Mouse (Mus musculus) heart, adult 2 months (tissue): Measurements from ENCODE around the gene Olfr589. TPM values are rescaled to one million over a fixed set of nuclear protein-coding genes. Genes with fewer than 3 reads are reported as not detected.
A peak's percentile ranks its signal among the peaks of the same experiment; 100 is the strongest.

Experiments used
- DNase-seq, 2 experiments: peaks; one replicate each; pipeline ENCODE4 v3.0.0; 2021
- H3K27ac ChIP-seq: fragments of 200-600 bp; 2 replicates; pipeline ENCODE4 v1.8.1; 2022
- H3K27me3 ChIP-seq: fragments of 200-500 bp; 2 replicates; pipeline ENCODE4 v1.6.1; 2012; ENCODE audit warnings: mild to moderate bottlenecking, low read length, inconsistent platforms, mixed read lengths; ENCODE audit not compliant: control insufficient read depth, insufficient read depth
- H3K36me3 ChIP-seq: fragments of 200-500 bp; 2 replicates; pipeline ENCODE4 v1.6.1; 2012; ENCODE audit warnings: low read length, inconsistent platforms; ENCODE audit not compliant: control insufficient read depth, insufficient read depth
- H3K4me1 ChIP-seq: fragments of 200-500 bp; 2 replicates; pipeline ENCODE4 v1.6.1; 2011; ENCODE audit warnings: low read length; ENCODE audit not compliant: control insufficient read depth, insufficient read depth
- H3K4me3 ChIP-seq: fragments of 200-600 bp; 2 replicates; pipeline ENCODE4 v1.8.1; 2022
- H3K79me2 ChIP-seq: fragments of 200-500 bp; replicated peaks from 2 replicates; pipeline ENCODE4 v1.6.1; 2012; ENCODE audit warnings: mild to moderate bottlenecking, inconsistent platforms, low read length, moderate library complexity, mixed read lengths; ENCODE audit not compliant: control insufficient read depth, insufficient read depth
- H3K9ac ChIP-seq: fragments of 200-500 bp; 2 replicates; pipeline ENCODE4 v1.6.1; 2012; ENCODE audit warnings: low read depth, mild to moderate bottlenecking, control low read depth, inconsistent platforms, low read length, mixed read lengths
- CTCF ChIP-seq: fragments of 200-600 bp; IDR thresholded peaks from 2 replicates; pipeline ENCODE4 v1.8.1; 2022; ENCODE audit warnings: antibody characterized with exemption, mild to moderate bottlenecking, moderate library complexity
- EP300 ChIP-seq: fragments of 200-500 bp; IDR thresholded peaks from 2 replicates; pipeline ENCODE4 v1.6.1; 2011; ENCODE audit warnings: low read depth, low read length, control low read depth; ENCODE audit not compliant: insufficient read depth
- POLR2A ChIP-seq: fragments of 200-500 bp; IDR thresholded peaks from 2 replicates; pipeline ENCODE4 v1.6.1; 2011; ENCODE audit warnings: mild to moderate bottlenecking, low read depth, low read length, control low read depth; ENCODE audit not compliant: insufficient read depth
- WGBS: fragments of 180-500 bp; shearing (Covaris S2); methylation state at CpG from one replicate; pipeline ENCODE4 v1.1.7; 2018; 5-methylcytosine and 5-hydroxymethylcytosine counted together
- intact Hi-C: fragments of 180-260 bp; cut with DNase I; formaldehyde crosslinking; loops from one replicate; pipeline ENCODE4 v1.15.1; 2025
- polyA plus RNA-seq: library from polyadenylated mRNA; depleted of rRNA; stranded (reverse); fragments of >200 nt; gene quantifications from 2 replicates; pipeline ENCODE4 v1.2.3, GENCODE M21; 2012; rRNA removed
- total RNA-seq, 2 experiments: library from RNA; stranded (reverse); gene quantifications; 2 replicates each; pipeline ENCODE4 v1.2.3; 2021

Gene Olfr589
- total and polyA plus RNA-seq, 3 experiments = not detected

DNA sequence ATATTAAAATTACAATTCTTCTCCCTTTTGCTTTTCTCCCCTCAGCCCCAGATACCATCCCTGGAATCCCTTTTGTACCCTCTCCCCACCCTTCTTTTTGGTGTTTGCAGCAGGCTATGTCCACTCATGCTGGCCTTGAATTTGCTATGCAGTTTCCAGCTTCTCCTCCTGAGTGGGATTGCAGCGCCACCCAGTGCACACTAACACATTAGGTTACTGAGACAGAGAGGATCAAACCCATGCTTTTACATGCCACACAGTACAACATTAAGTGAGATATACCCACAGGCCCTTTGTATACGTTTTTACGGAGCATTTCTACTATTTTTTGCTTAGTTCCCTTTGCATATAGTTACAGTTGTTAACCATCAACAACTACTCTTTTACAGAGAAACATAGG lies 36.8 kb downstream of the Olfr589 start:
- Histone ChIP-seq H3K27ac (no peak overlapping the region), H3K27me3 (no peaks in the 10 kb centered on the region), H3K79me2 (no peaks in the 10 kb centered on the region), H3K36me3 (no peaks in the 10 kb centered on the region), H3K4me1 (no peaks in the 10 kb centered on the region), H3K9ac (no peak overlapping the region), H3K4me3 (no peak overlapping the region)
- WGBS = 45% methylated on average over 3 of the region's 3 CpGs
- TF ChIP-seq CTCF (0 out of 2 replicates have a peak, but pooled peaks have one; percentile 7), POLR2A (no peak), EP300 (no peak)
- DNase-seq = no peak
- intact Hi-C loops = no loop called here

Other genes with a start within 250 kb of the Olfr589 start
- gene Olfr571, start 238.8 kb downstream of the Olfr589 start, total RNA-seq = not detected
- gene Olfr571, start 238.8 kb downstream of the Olfr589 start, polyA plus RNA-seq = not detected in 2 replicates
- gene Olfr572, start 231.9 kb downstream of the Olfr589 start, total RNA-seq = not detected
- gene Olfr572, start 231.9 kb downstream of the Olfr589 start, polyA plus RNA-seq = not detected in 2 replicates
- gene Olfr573-ps1, start 213.8 kb downstream of the Olfr589 start, total RNA-seq = not detected
- gene Olfr573-ps1, start 213.8 kb downstream of the Olfr589 start, polyA plus RNA-seq = not detected in 2 replicates
- not detected for gene Olfr574, start 207.9 kb downstream of the Olfr589 start, total RNA-seq
- not detected in 2 replicates for gene Olfr574, start 207.9 kb downstream of the Olfr589 start, polyA plus RNA-seq
- gene Olfr575, start 197.6 kb downstream of the Olfr589 start, total RNA-seq = not detected
- not detected in 2 replicates for gene Olfr575, start 197.6 kb downstream of the Olfr589 start, polyA plus RNA-seq
- gene Olfr576, start 193.7 kb downstream of the Olfr589 start, total RNA-seq = not detected
- gene Olfr576, start 193.7 kb downstream of the Olfr589 start, polyA plus RNA-seq = not detected in 2 replicates
- gene Olfr577, start 180.4 kb downstream of the Olfr589 start, total RNA-seq = not detected
- gene Olfr577, start 180.4 kb downstream of the Olfr589 start, polyA plus RNA-seq = not detected in 2 replicates
- not detected for gene Olfr578, start 167.0 kb downstream of the Olfr589 start, total RNA-seq
- not detected in 2 replicates for gene Olfr578, start 167.0 kb downstream of the Olfr589 start, polyA plus RNA-seq
- not detected for gene Olfr582, start 118.3 kb downstream of the Olfr589 start, total RNA-seq
- gene Olfr582, start 118.3 kb downstream of the Olfr589 start, polyA plus RNA-seq = not detected in 2 replicates
- gene Olfr583, start 105.1 kb downstream of the Olfr589 start, total RNA-seq = not detected
- gene Olfr583, start 105.1 kb downstream of the Olfr589 start, polyA plus RNA-seq = not detected in 2 replicates
- gene Olfr584, start 74.5 kb downstream of the Olfr589 start, total RNA-seq = not detected
- not detected in 2 replicates for gene Olfr584, start 74.5 kb downstream of the Olfr589 start, polyA plus RNA-seq
- not detected for gene Olfr585, start 58.6 kb downstream of the Olfr589 start, total RNA-seq
- gene Olfr585, start 58.6 kb downstream of the Olfr589 start, polyA plus RNA-seq = not detected in 2 replicates
- not detected for gene Olfr586, start 30.7 kb downstream of the Olfr589 start, total RNA-seq
- gene Olfr586, start 30.7 kb downstream of the Olfr589 start, polyA plus RNA-seq = not detected in 2 replicates
- gene Olfr588-ps1, start 15.5 kb downstream of the Olfr589 start, total RNA-seq = not detected
- not detected in 2 replicates for gene Olfr588-ps1, start 15.5 kb downstream of the Olfr589 start, polyA plus RNA-seq
- not detected for gene Olfr591, start 22.0 kb upstream of the Olfr589 start, total RNA-seq
- gene Olfr591, start 22.0 kb upstream of the Olfr589 start, polyA plus RNA-seq = not detected in 2 replicates
- gene Olfr592, start 28.4 kb upstream of the Olfr589 start, total RNA-seq = not detected
- not detected in 2 replicates for gene Olfr592, start 28.4 kb upstream of the Olfr589 start, polyA plus RNA-seq
- gene Olfr593, start 55.5 kb upstream of the Olfr589 start, total RNA-seq = not detected
- gene Olfr593, start 55.5 kb upstream of the Olfr589 start, polyA plus RNA-seq = not detected in 2 replicates
- not detected for gene Olfr594, start 60.6 kb upstream of the Olfr589 start, total RNA-seq
- not detected in 2 replicates for gene Olfr594, start 60.6 kb upstream of the Olfr589 start, polyA plus RNA-seq
- not detected for gene Usp17ld, start 96.1 kb upstream of the Olfr589 start, total RNA-seq
- not detected in 2 replicates for gene Usp17ld, start 96.1 kb upstream of the Olfr589 start, polyA plus RNA-seq
- gene Olfr596, start 149.3 kb upstream of the Olfr589 start, total RNA-seq = not detected
- gene Olfr596, start 149.3 kb upstream of the Olfr589 start, polyA plus RNA-seq = not detected in 2 replicates
- not detected for gene Olfr597, start 160.0 kb upstream of the Olfr589 start, total RNA-seq
- not detected in 2 replicates for gene Olfr597, start 160.0 kb upstream of the Olfr589 start, polyA plus RNA-seq
- not detected for gene Olfr598, start 167.2 kb upstream of the Olfr589 start, total RNA-seq
- gene Olfr598, start 167.2 kb upstream of the Olfr589 start, polyA plus RNA-seq = not detected in 2 replicates
- gene Olfr599, start 179.6 kb upstream of the Olfr589 start, total RNA-seq = not detected
- gene Olfr599, start 179.6 kb upstream of the Olfr589 start, polyA plus RNA-seq = not detected in 2 replicates
- gene Olfr600, start 193.3 kb upstream of the Olfr589 start, total RNA-seq = not detected
- not detected in 2 replicates for gene Olfr600, start 193.3 kb upstream of the Olfr589 start, polyA plus RNA-seq
- gene Olfr601, start 206.3 kb upstream of the Olfr589 start, total RNA-seq = not detected
- not detected in 2 replicates for gene Olfr601, start 206.3 kb upstream of the Olfr589 start, polyA plus RNA-seq
- not detected for gene Olfr603, start 229.8 kb upstream of the Olfr589 start, total RNA-seq
- not detected in 2 replicates for gene Olfr603, start 229.8 kb upstream of the Olfr589 start, polyA plus RNA-seq